Mouse (Mus musculus) E14TG2a.4 (cell line): Measurements from ENCODE around the gene Sh3glb2.
A peak's percentile ranks its signal among the peaks of the same experiment; 100 is the strongest.

Experiments
- H3K27me3 ChIP-seq: 2 replicates; pipeline ENCODE4 v1.6.1; 2014; ENCODE audit warnings: low read length, control low read depth; ENCODE audit not compliant: insufficient read depth
- H3K36me3 ChIP-seq: 2 replicates; pipeline ENCODE4 v1.6.1; 2014; ENCODE audit warnings: low read length, control low read depth; ENCODE audit not compliant: insufficient read depth
- H3K4me1 ChIP-seq: replicated peaks from 2 replicates; pipeline ENCODE4 v1.6.1; 2014; ENCODE audit warnings: low read depth, low read length, control low read depth
- H3K4me3 ChIP-seq: replicated peaks from 2 replicates; pipeline ENCODE4 v1.5.1; 2014; ENCODE audit warnings: mild to moderate bottlenecking, low read length
- H3K9me3 ChIP-seq: 2 replicates; pipeline ENCODE4 v1.6.1; 2014; ENCODE audit warnings: low read length, control low read depth
- CTCF ChIP-seq: conservative IDR thresholded peaks from 2 replicates; pipeline ENCODE4 v1.5.1; 2014; ENCODE audit warnings: low read length
- NANOG ChIP-seq: IDR thresholded peaks from 2 replicates; pipeline ENCODE4 v1.6.1; 2014; ENCODE audit warnings: borderline replicate concordance, low read length, mixed read lengths
- POU5F1 ChIP-seq: IDR thresholded peaks from 2 replicates; pipeline ENCODE4 v1.6.1; 2014; ENCODE audit warnings: low read length, borderline replicate concordance

Gene Sh3glb2

DNA sequence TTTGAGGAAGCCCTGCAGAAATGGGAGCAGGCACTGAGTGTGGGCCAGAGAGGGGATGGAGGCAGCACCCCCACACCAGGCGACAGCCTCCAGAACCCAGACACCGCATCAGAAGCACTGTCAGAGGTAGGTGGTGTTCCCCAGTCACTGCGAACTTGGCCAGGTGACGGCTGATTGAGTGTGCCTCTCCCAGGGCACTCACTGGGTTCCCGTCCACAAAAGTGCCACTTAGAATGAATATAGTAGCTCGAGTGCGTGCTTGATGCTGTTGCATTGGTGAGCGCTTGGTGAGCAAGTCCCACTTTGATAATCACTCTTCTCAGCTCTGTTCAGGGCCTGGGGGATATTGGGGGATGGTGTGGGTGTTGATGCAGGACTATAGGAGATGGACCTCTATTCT, 12.4 kb upstream of the Sh3glb2 start:
- H3K9me3 ChIP-seq, result no peaks in the 10 kb centered on the region
- no peaks in the 10 kb centered on the region for H3K27me3 ChIP-seq
- peaks cover 43% of the 10 kb centered on the region for H3K4me1 ChIP-seq
- no peak for TF ChIP-seq NANOG
- TF ChIP-seq CTCF, result no peak
- no peak for TF ChIP-seq POU5F1
- peaks cover 98% of the 10 kb centered on the region for H3K36me3 ChIP-seq
- H3K4me3 ChIP-seq, result no peak overlapping the region

DNA sequence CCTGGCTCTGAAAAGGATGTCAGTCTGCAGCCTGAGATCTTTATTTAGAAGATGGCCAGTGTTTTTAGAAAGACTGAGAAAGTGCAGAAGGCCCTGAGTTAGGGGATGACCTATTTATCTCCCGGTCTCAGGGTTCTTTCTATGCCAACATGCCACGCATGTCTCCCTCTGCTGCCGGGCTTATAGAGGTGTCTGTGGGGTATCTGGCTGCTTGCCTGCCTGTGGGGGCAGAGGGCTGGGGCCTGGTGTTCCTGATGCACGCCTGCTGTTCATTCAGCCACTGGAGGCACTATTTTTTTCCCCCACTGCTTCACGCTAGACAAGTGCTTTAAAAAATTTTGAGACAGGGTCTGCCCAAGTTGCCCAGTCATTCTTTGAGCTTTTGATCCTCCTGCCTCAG, 7.1 kb upstream of the Sh3glb2 start:
- no peak for TF ChIP-seq NANOG
- TF ChIP-seq POU5F1, result no peak
- no peak for TF ChIP-seq CTCF
- Histone ChIP-seq H3K4me3 (no peak overlapping the region), H3K4me1 (peaks cover 55% of the 10 kb centered on the region), H3K27me3 (no peaks in the 10 kb centered on the region), H3K36me3 (peaks cover 59% of the 10 kb centered on the region), H3K9me3 (peaks cover 5% of the 10 kb centered on the region)

DNA sequence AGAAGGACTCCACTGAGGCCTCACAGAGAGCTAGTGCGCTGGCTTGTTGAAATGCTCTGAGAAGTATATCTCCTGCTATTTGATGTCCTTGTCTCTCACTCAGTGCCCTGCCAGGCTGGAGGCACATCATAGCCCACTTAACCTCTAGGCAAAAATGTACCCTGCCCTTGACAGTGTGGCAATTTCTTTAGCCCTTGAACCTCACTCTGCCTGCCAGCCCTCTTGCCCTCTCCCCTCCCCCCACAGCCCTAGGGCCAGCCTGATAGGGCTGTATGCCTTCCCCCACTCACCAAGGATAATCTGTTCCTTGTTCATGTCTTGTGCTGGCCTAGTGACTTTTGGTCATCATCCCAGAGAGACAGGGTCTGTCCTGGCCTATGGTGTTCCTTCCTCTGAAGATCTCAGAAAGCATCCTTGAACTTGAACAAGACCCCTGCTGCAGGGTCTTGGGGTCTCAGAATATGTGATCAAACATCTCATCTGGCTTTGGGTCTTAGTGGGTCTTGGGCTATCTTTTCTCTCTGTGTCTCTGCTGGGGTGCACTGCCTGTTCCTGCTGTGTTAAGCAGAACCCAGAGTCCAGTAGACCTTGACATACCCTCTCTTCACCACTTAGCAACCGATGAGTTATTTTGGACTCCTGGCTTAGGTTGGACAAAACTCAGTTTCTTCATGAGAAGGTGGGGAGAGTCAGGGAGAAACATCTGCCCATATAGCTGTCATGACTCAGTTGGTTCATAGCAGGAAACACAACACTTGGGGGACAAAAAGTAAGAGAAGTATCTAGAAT, 6.3 kb upstream of the Sh3glb2 start:
- H3K36me3 ChIP-seq, result peaks cover 52% of the 10 kb centered on the region
- peak overlapping the region; percentile 100 for H3K4me3 ChIP-seq
- TF ChIP-seq POU5F1, result no peak
- TF ChIP-seq CTCF, result no peak
- TF ChIP-seq NANOG, result no peak

DNA sequence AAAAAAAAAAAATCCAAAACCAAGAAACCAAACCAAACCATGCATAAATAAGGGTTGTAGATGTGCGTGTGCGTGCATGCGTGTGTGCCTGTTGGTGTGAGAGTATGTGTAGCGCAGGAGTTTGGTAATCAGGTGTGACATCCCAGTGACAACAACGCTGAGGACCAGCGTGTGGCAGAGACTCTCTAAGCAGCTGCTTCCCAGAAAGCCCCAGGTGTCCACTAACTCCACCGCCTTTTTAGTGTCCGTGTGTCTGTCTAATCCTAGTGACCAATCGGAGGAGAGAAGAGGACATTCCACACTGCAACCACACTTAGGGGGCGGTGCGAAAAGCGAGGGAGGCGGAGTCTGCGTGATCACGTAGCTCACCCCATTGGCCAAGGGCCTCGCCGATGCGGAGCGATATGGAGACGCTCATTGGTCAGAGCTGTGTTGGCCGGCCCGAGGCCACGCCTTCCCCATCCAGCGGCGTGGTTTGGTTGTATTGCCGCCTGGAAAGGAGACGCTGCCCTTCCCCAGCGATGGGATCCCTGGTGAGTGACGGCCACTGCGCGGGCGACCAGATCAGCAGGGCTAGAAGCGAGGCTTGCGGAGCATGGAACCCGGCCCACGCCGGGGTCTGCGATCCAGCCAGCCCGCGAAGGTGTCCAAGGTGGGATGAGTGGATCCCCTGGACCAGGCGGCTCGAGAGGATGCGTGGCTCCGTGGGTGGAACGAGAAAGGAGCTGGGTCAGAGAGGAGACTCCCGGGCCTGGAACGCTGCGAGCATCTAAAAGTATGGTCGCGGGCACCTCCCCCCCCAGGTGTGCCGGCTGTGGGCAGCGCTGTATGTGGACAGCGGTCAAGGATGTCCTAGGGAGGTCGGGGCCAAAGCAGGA, 4.9 kb upstream of the Sh3glb2 start, which contains the start of gene Miga2:
Gene Miga2, plus strand, starts transcription at position 461 of the 878 bp plus-strand sequence.
- no peaks in the 10 kb centered on the region for H3K27me3 ChIP-seq
- TF ChIP-seq NANOG (no peak), CTCF (no peak), POU5F1 (no peak)
- peak within 1 kb of the TSS; percentile 100 for H3K4me3 ChIP-seq
- H3K4me1 ChIP-seq, result peaks cover 44% of the 10 kb centered on the region
- H3K36me3 ChIP-seq, result peaks cover 38% of the 10 kb centered on the region
- peaks cover 5% of the 10 kb centered on the region for H3K9me3 ChIP-seq

More for the DNA sequence above, 6.3 kb upstream of the Sh3glb2 start:
- H3K27me3 ChIP-seq, result no peaks in the 10 kb centered on the region
- peaks cover 48% of the 10 kb centered on the region for H3K4me1 ChIP-seq
- peaks cover 5% of the 10 kb centered on the region for H3K9me3 ChIP-seq

DNA sequence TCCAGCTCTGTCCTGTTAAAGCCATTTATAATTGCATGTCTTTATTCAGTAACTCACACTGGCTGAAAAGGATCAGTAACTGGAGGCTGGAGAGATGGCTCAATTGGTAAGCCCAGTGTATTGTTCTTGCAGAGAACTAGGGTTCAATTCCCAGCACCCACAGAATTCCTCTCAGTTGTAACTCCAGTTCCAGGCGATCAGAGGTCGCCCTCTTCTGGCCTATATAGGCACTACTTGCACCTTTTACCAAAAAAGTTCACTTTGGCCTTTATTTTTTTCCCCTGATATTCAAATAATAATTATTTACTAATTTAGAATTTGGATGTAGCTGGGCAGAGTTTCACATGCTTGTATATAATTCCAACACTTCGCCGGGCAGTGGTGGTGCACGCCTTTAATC, 3.7 kb upstream of the Sh3glb2 start:
- H3K4me3 ChIP-seq, result no peak overlapping the region
- peaks cover 26% of the 10 kb centered on the region for H3K36me3 ChIP-seq
- TF ChIP-seq CTCF (peak; percentile 84), POU5F1 (no peak)
- no peaks in the 10 kb centered on the region for H3K27me3 ChIP-seq
- H3K9me3 ChIP-seq, result peaks cover 5% of the 10 kb centered on the region
- H3K4me1 ChIP-seq, result peaks cover 47% of the 10 kb centered on the region

DNA sequence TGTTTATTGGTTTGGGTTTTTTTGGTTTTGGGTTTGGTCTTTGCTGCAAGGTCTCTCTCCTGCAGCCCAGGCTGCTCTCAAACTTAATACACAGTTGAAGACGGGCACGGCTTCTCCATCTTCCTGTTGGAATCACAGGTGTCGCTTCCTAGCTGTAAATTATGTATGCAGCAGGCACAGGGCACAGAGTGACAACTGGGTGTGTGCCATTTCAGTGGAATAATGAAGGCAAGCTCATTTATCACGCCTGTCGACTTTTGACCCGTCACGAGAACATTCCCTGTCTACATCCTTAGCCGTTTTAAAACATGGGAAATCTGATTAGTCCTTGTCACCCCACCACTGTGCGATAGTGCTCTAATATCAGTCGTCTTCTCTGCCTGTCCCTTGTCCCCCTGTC, 1.5 kb upstream of the Sh3glb2 start:
- TF ChIP-seq POU5F1 (no peak), CTCF (no peak), NANOG (no peak)
- peaks cover 16% of the 10 kb centered on the region for H3K36me3 ChIP-seq

DNA sequence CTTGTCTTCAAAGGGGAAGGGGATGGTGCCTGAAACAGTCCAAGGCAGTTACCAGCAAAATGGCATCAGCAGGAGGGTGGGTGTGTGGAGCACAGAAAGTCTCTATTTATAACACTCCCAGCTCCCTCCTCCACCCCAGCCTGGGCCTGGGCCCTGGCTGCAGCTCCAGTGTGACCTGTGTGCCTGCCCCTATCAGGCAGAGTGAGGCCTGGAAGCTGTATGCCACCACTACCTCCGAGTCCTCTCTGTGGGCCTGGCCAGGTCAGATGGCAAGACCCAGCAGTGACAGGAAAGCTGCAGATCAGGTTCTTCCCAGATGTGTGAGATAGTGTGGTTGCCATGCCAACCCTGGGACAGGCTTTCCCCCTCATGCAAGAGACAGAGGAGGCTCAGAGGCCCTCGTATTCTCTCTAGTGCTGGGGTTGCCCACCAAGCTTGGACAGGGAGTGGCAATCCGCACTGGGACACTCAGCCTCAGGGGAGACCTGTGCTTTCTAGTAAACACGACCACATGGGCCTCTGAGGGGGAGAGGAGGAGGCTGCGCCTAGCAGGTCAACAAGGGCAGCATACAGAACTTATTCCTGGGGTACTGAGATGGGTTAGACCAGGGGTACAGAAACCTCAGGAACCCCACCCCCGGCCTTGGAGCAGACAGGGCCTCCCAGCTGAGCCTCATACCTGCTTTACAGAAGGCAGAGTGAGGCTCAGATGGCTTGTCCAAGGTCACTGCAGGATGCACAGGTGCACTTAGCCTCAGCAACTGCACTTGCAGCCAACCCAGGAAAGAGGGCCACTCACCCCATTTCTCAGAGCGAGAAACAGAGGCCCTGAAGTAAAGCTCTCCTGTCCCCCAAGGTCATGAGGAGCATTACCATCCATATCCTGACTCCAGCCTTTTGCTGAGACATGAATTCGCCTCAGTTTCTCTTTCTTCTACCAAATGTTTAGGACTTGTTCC, 1.3 kb downstream of the Sh3glb2 start:
- Histone ChIP-seq H3K9me3 (peaks cover 3% of the 10 kb centered on the region), H3K36me3 (peaks cover 37% of the 10 kb centered on the region), H3K4me3 (peak overlapping the region; percentile 92), H3K27me3 (no peaks in the 10 kb centered on the region), H3K4me1 (peaks cover 52% of the 10 kb centered on the region)
- TF ChIP-seq POU5F1, result no peak
- no peak for TF ChIP-seq NANOG
- no peak for TF ChIP-seq CTCF

More for the DNA sequence above, 1.5 kb upstream of the Sh3glb2 start:
- Histone ChIP-seq H3K4me1 (peaks cover 58% of the 10 kb centered on the region), H3K4me3 (no peak overlapping the region), H3K9me3 (peaks cover 5% of the 10 kb centered on the region), H3K27me3 (no peaks in the 10 kb centered on the region)

DNA sequence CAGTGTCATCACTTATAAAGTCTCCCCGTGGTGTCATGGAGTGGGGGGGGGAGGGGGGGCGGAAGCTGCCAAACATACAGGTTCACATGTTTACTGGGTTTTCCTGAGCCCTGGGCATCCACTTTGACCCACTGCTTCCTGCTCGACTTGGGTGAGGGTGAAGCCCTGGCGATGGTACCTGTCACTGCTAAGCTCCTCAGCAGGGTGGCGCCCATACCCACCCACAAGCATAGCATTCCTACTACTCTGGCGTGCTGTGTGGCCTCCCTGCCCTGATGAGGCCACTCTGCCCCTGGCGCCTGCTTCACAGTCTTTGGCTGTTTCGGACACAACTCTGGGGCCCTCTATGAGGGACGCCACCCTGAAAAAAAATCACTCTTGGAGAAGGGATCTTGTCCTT, 2.2 kb downstream of the Sh3glb2 start:
- H3K4me1 ChIP-seq, result peaks cover 58% of the 10 kb centered on the region
- peaks cover 45% of the 10 kb centered on the region for H3K36me3 ChIP-seq
- H3K9me3 ChIP-seq, result no peaks in the 10 kb centered on the region
- H3K27me3 ChIP-seq, result no peaks in the 10 kb centered on the region
- TF ChIP-seq CTCF (no peak), NANOG (no peak)
- no peak overlapping the region for H3K4me3 ChIP-seq
